Mouse (Mus musculus) kidney, postnatal 0 days (tissue): ENCODE results near the gene Arhgap24. TPM values are rescaled to one million over a fixed set of nuclear protein-coding genes. Genes with fewer than 3 reads are reported as not detected.

Experiments used
- ATAC-seq: fragments of 200-750 bp; cut with Nextera tagmentation; replicated peaks from 2 replicates; pipeline ENCODE4 v1.8.0; 2017; ENCODE audit warnings: low read depth, moderate number of reproducible peaks, moderate TSS enrichment, moderate library complexity; ENCODE audit not compliant: low FRiP score
- DNase-seq: peaks from one replicate; pipeline ENCODE4 v3.0.0-alpha.2; 2016; ENCODE audit warnings: low spot score
- H3K27ac ChIP-seq: fragments of 300-500 bp; sonication (generic); 2 replicates; pipeline ENCODE4 v1.5.1; 2014; ENCODE audit warnings: mild to moderate bottlenecking
- H3K27me3 ChIP-seq: fragments of 300-500 bp; sonication (generic); 2 replicates; pipeline ENCODE4 v1.6.1; 2014; ENCODE audit warnings: low read length, mixed read lengths; ENCODE audit not compliant: insufficient read depth
- H3K36me3 ChIP-seq: fragments of 300-500 bp; sonication (generic); 2 replicates; pipeline ENCODE4 v1.6.1; 2014; ENCODE audit warnings: low read length, mixed read lengths; ENCODE audit not compliant: insufficient read depth
- H3K4me1 ChIP-seq: fragments of 300-500 bp; sonication (generic); replicated peaks from 2 replicates; pipeline ENCODE4 v1.6.1; 2014; ENCODE audit warnings: antibody characterized with exemption, low read length, mixed read lengths; ENCODE audit not compliant: insufficient read depth
- H3K4me2 ChIP-seq: fragments of 300-500 bp; sonication (generic); 2 replicates; pipeline ENCODE4 v1.6.1; 2014; ENCODE audit warnings: mild to moderate bottlenecking, low read length, moderate library complexity, mixed read lengths
- H3K4me3 ChIP-seq: fragments of 300-500 bp; sonication (generic); replicated peaks from 2 replicates; pipeline ENCODE4 v1.5.1; 2014; ENCODE audit warnings: low read depth, low read length
- H3K9ac ChIP-seq: fragments of 300-500 bp; sonication (generic); 2 replicates; pipeline ENCODE4 v1.6.1; 2014; ENCODE audit warnings: low read depth, low read length
- H3K9me3 ChIP-seq: fragments of 300-500 bp; sonication (generic); replicated peaks from 2 replicates; pipeline ENCODE4 v1.6.1; 2016; ENCODE audit warnings: low read length, inconsistent platforms, mixed read lengths
- CTCF ChIP-seq: IDR thresholded peaks from 2 replicates; pipeline ENCODE4 v1.5.1; 2016; ENCODE audit warnings: antibody characterized with exemption, low read depth, mild to moderate bottlenecking, moderate library complexity
- WGBS: fragments of 180-500 bp; shearing (Covaris S2); extraction: QIAGEN DNeasy Blood & Tissue Kit; methylation state at CpG from one replicate; pipeline ENCODE4 v1.1.7; 2014; 5-methylcytosine and 5-hydroxymethylcytosine counted together
- polyA plus RNA-seq: library from polyadenylated mRNA; unstranded; fragments of >200 nt; fragmentation: Nextera tagmentation; extraction: Ambion mirVana; gene quantifications from 2 replicates; pipeline ENCODE4 v1.2.1, GENCODE M21; 2015

Gene Arhgap24
- polyA plus RNA-seq, 1 experiment from 2014 or later = 99.9 TPM

DNA sequence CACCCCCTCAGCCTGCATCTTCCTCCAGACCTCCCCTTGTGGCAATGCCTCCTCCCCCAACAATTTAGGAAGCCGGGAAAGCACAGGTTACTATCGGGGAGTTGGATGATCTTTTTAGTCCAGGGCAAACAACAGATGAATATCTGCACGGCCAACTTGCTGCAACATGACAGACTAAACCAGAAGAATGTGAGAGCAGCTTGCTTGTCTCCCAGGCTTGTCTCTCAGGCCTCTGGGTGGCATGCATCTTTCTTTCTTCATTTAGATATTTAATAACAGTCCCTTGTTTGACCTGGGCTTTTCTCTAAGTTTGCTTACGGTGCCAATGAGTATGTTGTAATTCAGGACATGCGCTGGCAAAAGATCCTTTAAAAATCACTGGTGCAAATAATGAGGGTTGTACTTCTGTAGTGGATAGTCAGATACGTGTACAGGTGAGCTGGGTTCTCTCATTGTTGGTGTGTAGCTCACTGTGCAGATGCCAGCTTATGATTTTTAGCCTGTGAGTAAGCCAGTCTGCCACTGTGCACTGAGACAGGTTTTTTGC lies 101.7 kb downstream of the Arhgap24 start:
- Histone ChIP-seq H3K27ac (no peak overlapping the region), H3K9ac (no peak overlapping the region), H3K4me3 (no peak overlapping the region), H3K4me1 (no peaks in the 10 kb centered on the region), H3K9me3 (no peaks in the 10 kb centered on the region), H3K4me2 (no peak overlapping the region), H3K36me3 (no peaks in the 10 kb centered on the region), H3K27me3 (no peaks in the 10 kb centered on the region)
- no peak for ATAC-seq
- no peak for TF ChIP-seq CTCF
- DNase-seq = no peak
- WGBS = 32% methylated on average over 6 of the region's 6 CpGs

DNA sequence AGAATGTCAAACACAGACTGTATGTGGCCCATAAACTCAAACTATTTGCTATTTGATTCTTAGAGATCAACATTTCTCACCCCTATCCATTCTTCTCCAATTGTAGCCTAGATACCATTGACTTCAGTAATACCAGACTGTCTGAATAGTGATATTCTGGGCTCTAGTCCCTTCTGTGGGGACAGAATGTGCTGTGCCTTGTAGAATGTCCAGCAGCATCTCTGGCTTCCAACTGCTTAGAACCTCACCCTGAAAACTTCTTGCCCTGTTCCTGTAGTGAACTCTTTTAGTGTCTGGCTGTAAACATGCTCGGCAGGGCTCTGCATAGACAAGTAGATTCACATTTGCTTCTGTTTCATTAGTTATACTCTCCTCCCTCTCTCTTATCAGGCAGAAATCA lies 110.2 kb downstream of the Arhgap24 start:
- no peak for TF ChIP-seq CTCF
- no peaks in the 10 kb centered on the region for H3K9me3 ChIP-seq
- no peak overlapping the region for H3K27ac ChIP-seq

DNA sequence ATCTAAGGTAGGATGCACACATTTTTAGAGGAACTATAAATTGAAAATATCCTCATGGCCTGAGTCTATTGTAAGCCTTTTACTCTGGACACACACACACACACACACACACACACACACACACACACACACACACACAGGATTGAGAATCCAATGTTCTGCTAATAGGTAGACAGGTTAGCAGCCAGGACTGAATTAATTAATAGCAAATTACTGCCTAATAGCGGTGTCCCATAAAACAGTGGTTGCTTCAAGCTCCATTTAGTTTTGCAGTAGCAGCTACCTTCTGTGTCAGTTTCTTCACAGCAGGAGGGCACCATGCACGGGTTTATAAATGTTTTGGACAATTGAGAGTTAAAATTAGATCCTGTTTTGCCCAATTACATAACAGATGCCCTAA lies 111.9 kb downstream of the Arhgap24 start:
- H3K9ac ChIP-seq = no peak overlapping the region
- no peak for DNase-seq
- no peak overlapping the region for H3K27ac ChIP-seq
- no peak for ATAC-seq
- no peak overlapping the region for H3K4me2 ChIP-seq
- H3K4me1 ChIP-seq = no peaks in the 10 kb centered on the region
- H3K9me3 ChIP-seq = no peaks in the 10 kb centered on the region
- no peak overlapping the region for H3K4me3 ChIP-seq
- no peaks in the 10 kb centered on the region for H3K27me3 ChIP-seq
- 28% methylated on average over 2 of the region's 2 CpGs for WGBS
- H3K36me3 ChIP-seq = no peaks in the 10 kb centered on the region
- TF ChIP-seq CTCF = no peak

More for the DNA sequence above, 110.2 kb downstream of the Arhgap24 start:
- H3K9ac ChIP-seq = no peak overlapping the region
- ATAC-seq (no peak), DNase-seq (no peak)
- no peaks in the 10 kb centered on the region for H3K36me3 ChIP-seq
- no peak overlapping the region for H3K4me3 ChIP-seq
- H3K4me2 ChIP-seq = no peak overlapping the region
- no peaks in the 10 kb centered on the region for H3K27me3 ChIP-seq
- H3K4me1 ChIP-seq = no peaks in the 10 kb centered on the region
- WGBS = 71% methylated on average over 1 of the region's 1 CpGs

DNA sequence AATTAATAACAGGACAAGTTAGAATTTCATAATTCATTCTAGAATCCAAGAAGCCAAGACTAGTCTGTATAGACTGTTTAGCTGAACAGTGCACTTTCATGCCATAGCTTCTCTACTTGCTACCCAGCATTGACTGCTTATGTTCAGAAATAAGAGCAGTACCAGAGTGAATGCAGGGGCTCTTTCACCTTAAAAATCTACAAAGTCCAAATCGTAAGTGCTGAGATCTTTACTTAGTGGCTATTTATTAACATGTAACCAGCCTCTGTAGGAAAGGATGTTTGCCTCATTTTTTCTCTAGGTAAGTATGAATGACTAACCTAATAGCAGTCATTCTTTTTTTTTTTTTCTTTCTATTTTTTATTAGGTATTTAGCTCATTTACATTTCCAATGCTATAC lies 117.9 kb downstream of the Arhgap24 start:
- H3K27me3 ChIP-seq = no peaks in the 10 kb centered on the region
- ATAC-seq (no peak), DNase-seq (no peak)
- H3K9me3 ChIP-seq = no peaks in the 10 kb centered on the region
- no peak overlapping the region for H3K4me3 ChIP-seq
- 67% methylated on average over 1 of the region's 1 CpGs for WGBS
- no peak for TF ChIP-seq CTCF
- H3K4me1 ChIP-seq = no peaks in the 10 kb centered on the region
- no peak overlapping the region for H3K9ac ChIP-seq
- no peaks in the 10 kb centered on the region for H3K36me3 ChIP-seq
- H3K4me2 ChIP-seq = no peak overlapping the region
- H3K27ac ChIP-seq = no peak overlapping the region

DNA sequence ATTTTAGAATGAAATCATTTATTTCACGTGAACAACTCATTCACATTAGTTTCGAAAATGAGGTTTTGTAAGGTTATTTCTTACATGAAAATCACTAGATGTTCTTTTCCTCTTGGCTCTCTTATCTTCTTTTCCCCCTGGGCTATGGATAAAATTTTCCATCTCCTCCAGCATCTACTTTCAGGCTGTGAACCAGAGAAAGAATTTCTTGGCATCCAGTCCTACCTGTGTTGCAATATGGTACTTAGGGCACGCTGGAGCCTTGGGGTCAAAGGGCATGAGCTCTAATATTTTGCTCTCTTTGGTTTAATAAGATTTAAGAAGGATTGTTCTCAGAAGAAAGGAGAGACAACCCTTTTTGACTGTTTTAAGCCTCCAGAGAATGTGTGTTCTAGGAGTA lies 132.4 kb downstream of the Arhgap24 start:
- no peaks in the 10 kb centered on the region for H3K9me3 ChIP-seq
- no peak overlapping the region for H3K4me2 ChIP-seq
- WGBS = 78% methylated on average over 3 of the region's 3 CpGs
- ATAC-seq = no peak
- H3K27ac ChIP-seq = no peak overlapping the region
- H3K36me3 ChIP-seq = no peaks in the 10 kb centered on the region
- DNase-seq = no peak
- H3K27me3 ChIP-seq = no peaks in the 10 kb centered on the region
- no peaks in the 10 kb centered on the region for H3K4me1 ChIP-seq
- no peak for TF ChIP-seq CTCF
- H3K9ac ChIP-seq = no peak overlapping the region
- H3K4me3 ChIP-seq = no peak overlapping the region

DNA sequence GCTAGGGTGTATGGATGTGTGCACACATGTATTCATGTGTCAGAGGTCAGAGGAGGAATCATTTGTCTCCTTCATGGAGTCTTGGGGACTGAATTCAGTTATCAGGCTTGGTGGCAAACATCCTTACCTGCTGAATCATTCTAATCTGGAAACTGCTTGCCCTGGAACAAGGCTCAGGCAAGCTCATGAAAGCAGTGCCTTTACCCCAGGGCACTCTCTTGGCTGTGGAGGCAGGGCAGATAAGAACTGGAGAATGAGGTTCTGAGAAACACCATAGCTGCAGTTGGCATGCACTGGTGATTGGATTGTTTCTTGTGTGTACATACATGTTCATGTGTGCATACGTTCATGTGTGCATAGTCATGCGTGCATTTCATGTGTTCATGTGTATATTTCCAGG lies 132.9 kb downstream of the Arhgap24 start:
- Histone ChIP-seq H3K4me1 (no peaks in the 10 kb centered on the region), H3K27me3 (no peaks in the 10 kb centered on the region), H3K36me3 (no peaks in the 10 kb centered on the region), H3K9ac (no peak overlapping the region), H3K27ac (no peak overlapping the region), H3K9me3 (no peaks in the 10 kb centered on the region), H3K4me2 (no peak overlapping the region), H3K4me3 (no peak overlapping the region)
- TF ChIP-seq CTCF = no peak
- no peak for DNase-seq
- ATAC-seq = no peak
- WGBS = 87% methylated on average over 2 of the region's 2 CpGs

DNA sequence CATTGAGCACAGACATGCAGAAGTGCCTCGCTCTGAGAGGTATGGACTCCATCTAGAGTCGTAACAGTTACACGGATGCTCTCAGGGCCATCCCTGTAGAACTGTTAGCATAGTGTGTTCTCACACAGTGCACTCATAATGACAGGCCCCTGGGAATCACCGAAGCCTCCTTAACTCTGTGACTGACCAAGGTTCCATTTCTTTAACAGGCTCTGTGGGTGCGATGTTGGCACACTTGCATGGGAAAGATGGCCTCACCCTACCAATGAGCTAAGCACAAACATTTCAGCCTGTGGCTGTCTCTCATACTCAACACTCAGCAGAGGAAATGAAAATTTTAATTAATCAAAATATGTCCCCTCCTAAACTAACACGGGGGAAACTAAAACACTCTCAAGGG lies 134.1 kb downstream of the Arhgap24 start:
- Histone ChIP-seq H3K36me3 (no peaks in the 10 kb centered on the region), H3K4me2 (no peak overlapping the region), H3K9ac (no peak overlapping the region), H3K4me3 (no peak overlapping the region), H3K27me3 (no peaks in the 10 kb centered on the region), H3K27ac (no peak overlapping the region), H3K9me3 (no peaks in the 10 kb centered on the region), H3K4me1 (no peaks in the 10 kb centered on the region)
- WGBS = 95% methylated on average over 6 of the region's 6 CpGs
- DNase-seq (no peak), ATAC-seq (no peak)
- no peak for TF ChIP-seq CTCF
